Mouse (Mus musculus) right cerebral cortex, adult 18-20 months (tissue): ENCODE results near the gene Ngp.
A peak's percentile ranks its signal among the peaks of the same experiment; 100 is the strongest.
"Not testable (repeated sequence)": the region's sequence is repeated elsewhere in the genome, so short reads cannot be mapped to it uniquely, and the experiment has no call there.

ENCODE experiments used
- DNase-seq: peaks from one replicate; pipeline ENCODE4 v3.0.0; 2022; ENCODE audit warnings: mixed read lengths

Ngp gene

GRCm38 (mm10) chr9:110419511-110420112 lies at the start of gene Ngp:
Gene Ngp (plus strand): TSS chr9:110419747.
- no peak for DNase-seq

GRCm38 (mm10) chr9:110369860-110370259 lies 49.7 kb upstream of the Ngp start:
- DNase-seq = no peak

GRCm38 (mm10) chr9:110373871-110374270 lies 45.7 kb upstream of the Ngp start:
- DNase-seq = no peak

GRCm38 (mm10) chr9:110375668-110376067 lies 43.9 kb upstream of the Ngp start:
- no peak for DNase-seq

GRCm38 (mm10) chr9:110377655-110378054 lies 41.9 kb upstream of the Ngp start:
- DNase-seq = not testable (repeated sequence)

GRCm38 (mm10) chr9:110379361-110379760 lies 40.2 kb upstream of the Ngp start:
- no peak for DNase-seq

- no peak for DNase-seq
Observed at GRCm38 (mm10) chr9:110380662-110381061, 38.9 kb upstream of the Ngp start.

GRCm38 (mm10) chr9:110381292-110381691 lies 38.3 kb upstream of the Ngp start:
- DNase-seq = no peak

GRCm38 (mm10) chr9:110384369-110384929 lies 35.1 kb upstream of the Ngp start:
- DNase-seq = no peak

GRCm38 (mm10) chr9:110388011-110388410 lies 31.5 kb upstream of the Ngp start:
- no peak for DNase-seq

GRCm38 (mm10) chr9:110390843-110391242 lies 28.7 kb upstream of the Ngp start:
- no peak for DNase-seq

- DNase-seq = no peak
Observed at GRCm38 (mm10) chr9:110393295-110393694, 26.3 kb upstream of the Ngp start.

GRCm38 (mm10) chr9:110400650-110401049 lies 18.9 kb upstream of the Ngp start:
- no peak for DNase-seq

GRCm38 (mm10) chr9:110402731-110403130 lies 16.8 kb upstream of the Ngp start:
- no peak for DNase-seq

GRCm38 (mm10) chr9:110403240-110403639 lies 16.3 kb upstream of the Ngp start:
- DNase-seq = not testable (repeated sequence)

- no peak for DNase-seq
Observed at GRCm38 (mm10) chr9:110407311-110408098, 12.0 kb upstream of the Ngp start.

- DNase-seq = peak; percentile 95
Observed at GRCm38 (mm10) chr9:110408099-110408773, 11.3 kb upstream of the Ngp start, which contains the start of gene Ptpn23. Gene Ptpn23 (minus strand): TSS chr9:110408213.

- DNase-seq = peak; percentile 72
Observed at GRCm38 (mm10) chr9:110410908-110411887, 8.3 kb upstream of the Ngp start.

- no peak for DNase-seq
Observed at GRCm38 (mm10) chr9:110412926-110413325, 6.6 kb upstream of the Ngp start.

GRCm38 (mm10) chr9:110413785-110414184 lies 5.8 kb upstream of the Ngp start:
- no peak for DNase-seq

GRCm38 (mm10) chr9:110431241-110431640 lies 11.7 kb downstream of the Ngp start:
- DNase-seq = peak; percentile 74

- no peak for DNase-seq
Observed at GRCm38 (mm10) chr9:110433045-110433444, 13.5 kb downstream of the Ngp start.
